Mouse (Mus musculus) limb, embryonic 15.5 days (tissue): Measurements from ENCODE around the gene Bpifa5. TPM values are rescaled to one million over a fixed set of nuclear protein-coding genes. Genes with fewer than 3 reads are reported as not detected.

Source experiments
- ATAC-seq: fragments of 200-750 bp; cut with Nextera tagmentation; 2 replicates; pipeline ENCODE4 v1.8.0; 2017; ENCODE audit warnings: low read depth, moderate TSS enrichment; ENCODE audit not compliant: insufficient number of reproducible peaks, low FRiP score, low TSS enrichment
- H3K27ac ChIP-seq: fragments of 300-500 bp; sonication (generic); 2 replicates; pipeline ENCODE4 v1.5.1; 2015; ENCODE audit warnings: moderate library complexity, mild to moderate bottlenecking, inconsistent platforms
- H3K27me3 ChIP-seq: fragments of 300-500 bp; sonication (generic); 2 replicates; pipeline ENCODE4 v1.6.1; 2015; ENCODE audit warnings: inconsistent platforms
- H3K36me3 ChIP-seq: fragments of 300-500 bp; sonication (generic); 2 replicates; pipeline ENCODE4 v1.6.1; 2015; ENCODE audit warnings: inconsistent platforms
- H3K4me1 ChIP-seq: fragments of 300-500 bp; sonication (generic); 2 replicates; pipeline ENCODE4 v1.6.1; 2015; ENCODE audit warnings: inconsistent platforms
- H3K4me2 ChIP-seq: fragments of 300-500 bp; sonication (generic); 2 replicates; pipeline ENCODE4 v1.6.1; 2015; ENCODE audit warnings: mild to moderate bottlenecking, inconsistent platforms
- H3K4me3 ChIP-seq: fragments of 300-500 bp; sonication (generic); 2 replicates; pipeline ENCODE4 v1.5.1; 2015; ENCODE audit warnings: mild to moderate bottlenecking, inconsistent platforms
- H3K9ac ChIP-seq: fragments of 300-500 bp; sonication (generic); 2 replicates; pipeline ENCODE4 v1.6.1; 2015; ENCODE audit warnings: inconsistent platforms
- H3K9me3 ChIP-seq: fragments of 300-500 bp; sonication (generic); 2 replicates; pipeline ENCODE4 v1.6.1; 2016; ENCODE audit warnings: inconsistent platforms
- WGBS: fragments of 180-500 bp; shearing (Covaris S2); methylation state at CpG from one replicate; pipeline ENCODE4 v1.1.7; 2015; 5-methylcytosine and 5-hydroxymethylcytosine counted together
- polyA plus RNA-seq: library from polyadenylated mRNA; unstranded; fragments of >200 nt; fragmentation: Nextera tagmentation; extraction: Ambion mirVana; gene quantifications from 2 replicates; pipeline ENCODE4 v1.2.1, GENCODE M21; 2015

Bpifa5 gene
- polyA plus RNA-seq, 1 experiment from 2014 or later, result not detected

DNA sequence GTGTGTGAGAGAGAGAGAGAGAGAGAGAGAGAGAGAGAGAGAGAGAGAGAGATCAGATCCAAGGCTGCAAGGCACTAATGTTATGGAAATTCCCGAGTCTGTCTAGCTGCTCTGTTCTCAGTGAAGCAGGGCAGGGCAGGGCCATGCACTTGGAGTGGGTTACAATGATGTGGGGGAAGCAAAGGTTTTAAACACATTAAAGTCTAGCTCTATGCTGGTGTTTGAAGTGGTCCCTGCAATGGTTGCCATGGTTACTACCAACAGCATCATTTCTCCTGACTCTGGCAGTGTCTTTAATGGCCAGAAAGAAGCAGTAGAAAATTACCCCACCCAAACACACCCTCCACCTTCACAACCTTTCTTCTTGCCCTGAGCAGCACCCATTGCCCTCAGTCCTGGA lies 48.7 kb downstream of the Bpifa5 start:
- H3K4me2 ChIP-seq, result no peak overlapping the region
- ATAC-seq, result no peak
- H3K27me3 ChIP-seq, result no peaks in the 10 kb centered on the region
- WGBS, result 57% methylated on average over 1 of the region's 1 CpGs
- no peaks in the 10 kb centered on the region for H3K4me1 ChIP-seq
- H3K4me3 ChIP-seq, result no peak overlapping the region
- no peak overlapping the region for H3K27ac ChIP-seq
- no peaks in the 10 kb centered on the region for H3K36me3 ChIP-seq
- H3K9me3 ChIP-seq, result no peaks in the 10 kb centered on the region
- H3K9ac ChIP-seq, result no peak overlapping the region

DNA sequence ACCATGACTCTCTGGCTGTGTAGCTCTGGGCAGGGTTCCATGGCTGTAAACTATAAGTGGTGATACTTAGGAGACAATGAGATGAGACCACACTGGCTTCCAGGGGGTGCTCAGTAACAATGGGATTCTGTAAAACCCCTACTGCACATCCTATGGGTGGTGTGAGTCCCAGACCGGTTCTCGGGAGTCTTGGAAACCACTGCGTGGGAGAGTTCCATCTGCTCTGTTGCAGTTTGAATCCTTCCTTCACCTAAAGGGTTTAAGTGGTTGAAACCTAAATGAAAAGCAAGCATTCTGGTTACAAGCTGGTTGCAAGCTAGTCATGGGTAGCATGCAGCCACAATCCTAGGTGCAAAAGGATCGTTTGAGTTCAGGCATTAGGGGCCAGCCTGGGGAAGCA lies 49.5 kb downstream of the Bpifa5 start:
- whole genome bisulfite sequencing, result 85% methylated on average over 4 of the region's 4 CpGs
- no peaks in the 10 kb centered on the region for H3K4me1 ChIP-seq
- no peak for ATAC-seq
- H3K9me3 ChIP-seq, result no peaks in the 10 kb centered on the region
- no peak overlapping the region for H3K4me2 ChIP-seq
- no peaks in the 10 kb centered on the region for H3K36me3 ChIP-seq
- H3K27me3 ChIP-seq, result no peaks in the 10 kb centered on the region
- H3K4me3 ChIP-seq, result no peak overlapping the region
- no peak overlapping the region for H3K9ac ChIP-seq
- H3K27ac ChIP-seq, result no peak overlapping the region

- no peak overlapping the region for H3K4me3 ChIP-seq
- H3K27ac ChIP-seq, result no peak overlapping the region
- ATAC-seq, result no peak
- H3K4me1 ChIP-seq, result no peaks in the 10 kb centered on the region
- H3K4me2 ChIP-seq, result no peak overlapping the region
- no peaks in the 10 kb centered on the region for H3K36me3 ChIP-seq
- WGBS, result 16% methylated on average over 5 of the region's 5 CpGs
- no peak overlapping the region for H3K9ac ChIP-seq
- no peaks in the 10 kb centered on the region for H3K27me3 ChIP-seq
- no peaks in the 10 kb centered on the region for H3K9me3 ChIP-seq
Observed at GRCm38 (mm10) chr2:154215191-154215590, 52.8 kb downstream of the Bpifa5 start.

Other genes with a start within 250 kb of the Bpifa5 start
- not detected in 2 replicates for gene Bpifb3, start 244.4 kb upstream of the Bpifa5 start, polyA plus RNA-seq
- gene Bpifb4, start 224.4 kb upstream of the Bpifa5 start, polyA plus RNA-seq, result not detected in 2 replicates
- gene Bpifa6, start 187.7 kb upstream of the Bpifa5 start, polyA plus RNA-seq, result not detected in 2 replicates
- 0.41 TPM in 1 of 2 replicates, not detected in the other for gene Bpifa2, start 154.3 kb upstream of the Bpifa5 start, polyA plus RNA-seq
- not detected in 2 replicates for gene Bpifa3, start 32.3 kb upstream of the Bpifa5 start, polyA plus RNA-seq
- not detected in 2 replicates for gene Bpifa1, start 19.7 kb upstream of the Bpifa5 start, polyA plus RNA-seq
- 0.20 and 0.35 TPM in 2 replicates for gene Bpifb1, start 28.2 kb downstream of the Bpifa5 start, polyA plus RNA-seq
- gene Bpifb5, start 61.1 kb downstream of the Bpifa5 start, polyA plus RNA-seq, result 0.81 and 0.83 TPM in 2 replicates
- gene Bpifb9a, start 95.2 kb downstream of the Bpifa5 start, polyA plus RNA-seq, result not detected in 2 replicates
- gene Bpifb9b, start 144.6 kb downstream of the Bpifa5 start, polyA plus RNA-seq, result not detected in 2 replicates
- gene Cdk5rap1, start 210.4 kb downstream of the Bpifa5 start, polyA plus RNA-seq, result 15.9 and 18.1 TPM in 2 replicates
- gene Snta1, start 245.5 kb downstream of the Bpifa5 start, polyA plus RNA-seq, result 10.2 and 14.5 TPM in 2 replicates